Mouse (Mus musculus) limb, embryonic 11.5 days (tissue): ENCODE measurements around the gene Tenm3. TPM values are rescaled to one million over a fixed set of nuclear protein-coding genes. Genes with fewer than 3 reads are reported as not detected.

Experiments
- ATAC-seq: fragments of 200-750 bp; cut with Nextera tagmentation; 2 replicates; pipeline ENCODE4 v1.8.0; 2017; ENCODE audit warnings: low read depth; ENCODE audit not compliant: insufficient number of reproducible peaks, low FRiP score, low TSS enrichment
- DNase-seq: peaks from one replicate; pipeline ENCODE4 v3.0.0-alpha.2; 2015; ENCODE audit warnings: low spot score
- H3K27ac ChIP-seq: fragments of 300-500 bp; sonication (generic); replicated peaks from 2 replicates; pipeline ENCODE4 v1.5.1; 2014; ENCODE audit warnings: low read depth, mild to moderate bottlenecking, low read length
- H3K27me3 ChIP-seq: fragments of 300-500 bp; sonication (generic); 2 replicates; pipeline ENCODE4 v1.6.1; 2014; ENCODE audit warnings: mild to moderate bottlenecking, low read length, mixed read lengths; ENCODE audit not compliant: control insufficient read depth, insufficient read depth
- H3K36me3 ChIP-seq: fragments of 300-500 bp; sonication (generic); 2 replicates; pipeline ENCODE4 v1.6.1; 2014; ENCODE audit warnings: mild to moderate bottlenecking, low read length, moderate library complexity, mixed read lengths; ENCODE audit not compliant: control insufficient read depth, insufficient read depth
- H3K4me1 ChIP-seq: fragments of 300-500 bp; sonication (generic); 2 replicates; pipeline ENCODE4 v1.6.1; 2014; ENCODE audit warnings: low read length, mixed read lengths; ENCODE audit not compliant: control insufficient read depth, insufficient read depth
- H3K4me2 ChIP-seq: fragments of 300-500 bp; sonication (generic); 2 replicates; pipeline ENCODE4 v1.6.1; 2014; ENCODE audit warnings: low read depth, mild to moderate bottlenecking, moderate library complexity; ENCODE audit not compliant: severe bottlenecking
- H3K4me3 ChIP-seq: fragments of 300-500 bp; sonication (generic); 2 replicates; pipeline ENCODE4 v1.5.1; 2014; ENCODE audit warnings: low read depth, low read length
- H3K9ac ChIP-seq: fragments of 300-500 bp; sonication (generic); 2 replicates; pipeline ENCODE4 v1.6.1; 2014; ENCODE audit warnings: mild to moderate bottlenecking, low read length
- H3K9me3 ChIP-seq: fragments of 300-500 bp; sonication (generic); 2 replicates; pipeline ENCODE4 v1.6.1; 2016; ENCODE audit warnings: low read length; ENCODE audit not compliant: control insufficient read depth
- WGBS: fragments of 180-500 bp; shearing (Covaris S2); extraction: QIAGEN DNeasy Blood & Tissue Kit; methylation state at CpG from one replicate; pipeline ENCODE4 v1.1.7; 2014; 5-methylcytosine and 5-hydroxymethylcytosine counted together
- polyA plus RNA-seq: library from polyadenylated mRNA; unstranded; fragments of >200 nt; fragmentation: Nextera tagmentation; extraction: Ambion mirVana; gene quantifications from 2 replicates; pipeline ENCODE4 v1.2.1, GENCODE M21; 2014

The Tenm3 gene
- polyA plus RNA-seq, 1 experiment from 2014 or later = 52.1 TPM

DNA sequence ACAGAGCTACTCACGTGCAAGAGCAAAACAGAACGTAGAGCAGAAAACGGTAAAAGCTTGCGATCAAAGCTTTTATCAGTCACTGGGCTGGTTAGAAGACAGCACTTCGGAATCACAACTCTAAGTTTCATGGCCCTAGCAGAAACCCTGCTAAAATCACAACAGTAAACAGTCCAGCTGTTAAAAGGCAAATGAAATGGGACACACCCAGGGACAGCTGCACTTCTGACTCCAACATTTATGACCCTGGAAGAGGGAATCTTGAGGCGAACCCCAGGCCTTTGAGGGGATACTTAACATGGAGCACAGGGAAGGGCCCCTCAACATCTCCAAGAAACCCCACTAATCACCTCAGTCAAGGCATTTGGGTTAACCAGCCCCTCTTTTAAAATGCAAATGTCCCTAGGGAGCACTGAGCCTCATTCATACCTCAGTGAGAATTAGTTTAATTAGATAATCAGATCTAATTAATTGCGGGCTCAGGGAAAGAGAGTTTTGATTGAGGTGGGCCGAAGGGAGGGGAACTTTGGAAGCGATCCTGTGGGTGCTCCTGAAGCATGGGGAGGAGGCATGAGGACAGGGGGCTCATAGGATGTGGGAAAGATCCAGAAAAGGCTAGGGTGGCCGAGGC lies 138.8 kb downstream of the Tenm3 start:
- Histone ChIP-seq H3K36me3 (no peaks in the 10 kb centered on the region), H3K4me3 (no peak overlapping the region), H3K27ac (no peak overlapping the region), H3K27me3 (no peaks in the 10 kb centered on the region), H3K4me2 (no peak overlapping the region), H3K9ac (no peak overlapping the region), H3K9me3 (peaks cover 3% of the 10 kb centered on the region; the same call in 1 of the 2 replicates), H3K4me1 (no peaks in the 10 kb centered on the region)
- WGBS = 83% methylated on average over 10 of the region's 10 CpGs
- no peak for ATAC-seq
- no peak for DNase-seq

DNA sequence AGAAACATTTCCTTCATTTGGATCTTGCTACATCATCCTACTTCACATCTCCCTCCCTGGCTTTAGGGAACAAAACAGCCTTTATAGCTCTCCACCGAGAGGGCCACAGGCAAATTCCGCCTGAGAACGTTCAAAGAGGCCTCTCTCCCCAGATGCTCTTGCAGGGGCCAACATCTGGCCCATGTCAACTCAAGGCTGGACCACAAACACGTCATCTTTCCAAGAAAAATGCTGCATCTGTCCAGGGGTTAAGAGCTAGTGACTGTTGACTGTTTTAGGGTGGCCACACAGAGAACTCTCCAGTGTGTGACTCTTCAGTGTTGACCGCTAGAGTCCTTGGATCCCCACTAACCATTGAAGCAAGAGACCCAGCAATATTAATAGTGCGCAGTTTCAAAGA lies 139.3 kb downstream of the Tenm3 start:
- Histone ChIP-seq H3K4me3 (no peak overlapping the region), H3K36me3 (no peaks in the 10 kb centered on the region), H3K4me2 (no peak overlapping the region), H3K4me1 (no peaks in the 10 kb centered on the region), H3K27me3 (no peaks in the 10 kb centered on the region), H3K27ac (no peak overlapping the region), H3K9me3 (peaks cover 3% of the 10 kb centered on the region; the same call in 1 of the 2 replicates), H3K9ac (no peak overlapping the region)
- ATAC-seq (no peak), DNase-seq (no peak)
- WGBS = 63% methylated on average over 6 of the region's 6 CpGs

DNA sequence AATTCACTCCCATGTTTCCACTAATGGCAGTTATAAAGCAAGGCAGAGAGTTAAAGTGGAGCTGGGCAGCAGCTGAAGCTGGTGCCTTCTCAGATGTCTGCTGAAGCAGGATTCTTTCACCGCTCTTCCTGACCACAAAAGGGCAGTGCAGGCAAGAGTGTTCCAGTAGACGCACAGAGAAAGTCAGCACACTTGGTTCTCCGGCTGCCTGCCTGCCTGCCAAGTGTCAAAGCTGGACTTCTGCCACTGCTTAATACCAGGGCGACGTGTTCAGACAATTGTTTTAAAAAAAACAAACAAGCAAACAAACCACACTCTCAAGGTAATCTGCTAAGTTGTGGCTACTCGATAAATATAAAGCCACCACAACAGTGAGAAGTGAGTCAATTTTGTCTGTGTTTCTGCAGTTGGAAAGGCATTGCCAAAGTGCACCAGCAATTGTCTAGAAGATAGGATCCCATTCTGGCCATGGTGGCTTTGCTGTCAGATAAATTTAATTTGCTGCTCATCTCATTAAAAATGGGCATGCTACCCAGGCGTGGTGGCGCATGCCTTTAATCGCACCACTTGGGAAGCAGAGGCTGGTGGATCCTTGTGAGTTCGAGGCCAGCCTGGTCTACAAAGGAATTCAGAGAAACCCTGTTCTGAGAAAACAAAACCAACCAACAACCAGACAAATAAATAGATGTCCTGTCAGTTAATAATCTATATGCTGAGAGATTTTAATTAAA lies 152.9 kb downstream of the Tenm3 start:
- Histone ChIP-seq H3K9ac (no peak overlapping the region), H3K4me1 (peaks cover 3% of the 10 kb centered on the region; the same call in 1 of the 2 replicates), H3K4me2 (no peak overlapping the region), H3K27me3 (no peaks in the 10 kb centered on the region), H3K36me3 (no peaks in the 10 kb centered on the region), H3K4me3 (no peak overlapping the region), H3K9me3 (no peaks in the 10 kb centered on the region), H3K27ac (no peak overlapping the region)
- 74% methylated on average over 10 of the region's 10 CpGs for WGBS
- ATAC-seq (no peak), DNase-seq (no peak)

DNA sequence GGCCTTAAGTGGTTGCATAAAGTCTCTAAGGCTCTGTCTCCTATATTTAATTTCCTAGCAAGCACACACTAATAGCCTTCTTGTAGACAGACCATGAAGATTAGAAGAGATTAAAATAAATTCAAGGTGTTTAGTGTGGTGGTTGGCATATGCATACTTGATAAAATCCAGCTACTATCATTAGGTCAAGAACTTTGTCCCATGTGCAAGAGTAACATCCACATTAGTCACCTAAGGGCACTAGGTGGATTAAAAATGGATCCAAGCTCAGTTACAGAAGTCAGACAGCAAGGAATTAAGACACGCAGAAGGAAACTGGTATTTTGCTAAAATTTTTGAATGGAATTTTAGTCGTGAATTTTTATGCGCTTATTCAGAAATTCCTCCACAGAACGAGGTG lies 155.0 kb downstream of the Tenm3 start:
- ATAC-seq = no peak
- no peak overlapping the region for H3K9ac ChIP-seq
- 81% methylated on average over 4 of the region's 4 CpGs for WGBS
- no peak overlapping the region for H3K27ac ChIP-seq
- H3K4me1 ChIP-seq = peaks cover 3% of the 10 kb centered on the region; the same call in 1 of the 2 replicates
- H3K27me3 ChIP-seq = no peaks in the 10 kb centered on the region
- no peak for DNase-seq
- H3K4me2 ChIP-seq = no peak overlapping the region
- no peak overlapping the region for H3K4me3 ChIP-seq
- H3K9me3 ChIP-seq = no peaks in the 10 kb centered on the region
- no peaks in the 10 kb centered on the region for H3K36me3 ChIP-seq

DNA sequence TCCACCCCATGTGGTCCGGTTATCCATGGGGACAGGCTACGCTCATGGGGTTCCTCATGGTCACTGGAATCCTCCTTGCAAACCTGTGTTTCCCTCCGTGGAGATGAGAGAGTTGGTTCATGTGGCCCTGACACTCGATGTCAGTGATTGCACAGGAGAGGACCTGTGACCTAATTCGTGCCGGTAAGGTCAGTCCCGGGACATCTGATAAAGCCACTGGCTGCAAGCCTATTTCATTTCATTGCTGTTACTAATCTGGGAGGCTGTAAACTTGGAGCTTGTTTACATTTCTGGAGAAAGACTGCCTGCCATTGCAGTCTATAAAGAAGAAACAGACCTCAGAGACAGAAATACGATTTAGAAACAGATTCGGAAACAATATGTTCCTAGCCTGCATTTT lies 155.6 kb downstream of the Tenm3 start:
- Histone ChIP-seq H3K27ac (no peak overlapping the region), H3K4me2 (no peak overlapping the region), H3K9ac (no peak overlapping the region), H3K36me3 (no peaks in the 10 kb centered on the region), H3K9me3 (no peaks in the 10 kb centered on the region), H3K27me3 (no peaks in the 10 kb centered on the region), H3K4me3 (no peak overlapping the region), H3K4me1 (peaks cover 3% of the 10 kb centered on the region; the same call in 1 of the 2 replicates)
- 34% methylated on average over 9 of the region's 9 CpGs for WGBS
- no peak for ATAC-seq
- no peak for DNase-seq

DNA sequence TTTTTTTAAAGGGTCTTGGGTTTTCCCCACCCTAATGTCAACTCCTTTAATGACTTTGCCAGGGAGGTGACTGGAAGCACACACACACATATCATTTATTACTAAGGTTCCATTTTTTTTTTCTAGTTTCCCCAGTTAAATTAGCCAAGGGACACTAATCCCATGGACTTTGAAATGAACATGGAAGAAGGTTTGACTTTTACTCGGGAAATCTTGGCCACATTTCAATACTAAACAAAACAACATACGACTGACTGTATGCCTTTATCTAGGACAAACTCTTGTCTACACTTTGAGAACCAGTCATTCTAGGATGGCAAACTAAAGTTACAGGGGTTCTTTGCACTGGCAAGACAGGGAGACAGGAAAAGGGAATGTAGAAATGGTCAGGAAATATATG lies 170.3 kb downstream of the Tenm3 start:
- no peak overlapping the region for H3K9ac ChIP-seq
- H3K27ac ChIP-seq = no peak overlapping the region
- H3K36me3 ChIP-seq = no peaks in the 10 kb centered on the region
- 0 out of 2 replicates have a peak, but pooled peaks cover 5% of the 10 kb centered on the region for H3K4me1 ChIP-seq
- 88% methylated on average over 2 of the region's 2 CpGs for WGBS
- H3K9me3 ChIP-seq = no peaks in the 10 kb centered on the region
- H3K27me3 ChIP-seq = no peaks in the 10 kb centered on the region
- H3K4me3 ChIP-seq = no peak overlapping the region
- ATAC-seq (no peak), DNase-seq (no peak)
- no peak overlapping the region for H3K4me2 ChIP-seq

DNA sequence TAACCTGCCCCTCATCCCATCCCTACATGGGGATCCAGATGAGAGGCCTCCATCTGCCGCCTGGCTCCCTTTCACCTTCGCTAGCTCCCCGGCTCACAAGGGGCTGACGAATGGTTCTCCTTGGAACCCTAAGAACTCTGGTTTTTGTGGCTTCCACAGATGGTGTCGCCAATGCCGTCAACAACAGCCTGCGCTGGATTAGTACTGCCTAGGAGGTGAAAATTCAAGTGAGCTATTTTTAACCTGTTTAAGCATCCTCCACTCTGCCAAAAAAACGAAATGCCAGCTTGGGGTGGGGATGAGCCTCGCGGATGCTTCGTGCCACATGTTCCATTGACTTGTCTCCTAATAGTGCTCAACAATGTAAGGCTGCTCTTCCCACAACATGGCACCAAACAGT lies 171.3 kb downstream of the Tenm3 start:
- Histone ChIP-seq H3K27me3 (no peaks in the 10 kb centered on the region), H3K36me3 (no peaks in the 10 kb centered on the region), H3K9me3 (no peaks in the 10 kb centered on the region), H3K4me2 (no peak overlapping the region), H3K9ac (no peak overlapping the region), H3K27ac (no peak overlapping the region), H3K4me1 (0 out of 2 replicates have a peak, but pooled peaks cover 5% of the 10 kb centered on the region), H3K4me3 (no peak overlapping the region)
- WGBS = 92% methylated on average over 11 of the region's 11 CpGs
- DNase-seq = no peak
- ATAC-seq = no peak

DNA sequence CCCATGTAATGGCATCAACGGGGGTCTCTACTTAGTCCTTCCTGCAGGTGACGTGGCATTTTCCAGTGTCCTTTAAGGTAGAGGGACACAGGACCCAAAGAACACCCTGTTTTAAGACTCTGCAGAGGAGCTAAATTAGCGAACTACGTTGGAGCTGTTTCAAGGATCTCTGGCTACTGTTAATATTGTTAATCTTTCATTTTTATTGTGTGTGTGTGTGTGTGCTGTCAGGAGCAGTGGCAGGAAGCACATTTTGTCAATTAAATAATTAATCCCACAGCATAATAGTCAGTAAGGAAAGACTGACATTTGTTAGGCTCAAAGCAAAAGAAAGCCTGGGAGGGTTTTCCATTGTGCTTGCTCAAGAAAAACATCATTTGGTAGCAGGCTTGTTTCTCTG lies 172.4 kb downstream of the Tenm3 start:
- Histone ChIP-seq H3K9me3 (no peaks in the 10 kb centered on the region), H3K36me3 (no peaks in the 10 kb centered on the region), H3K4me3 (no peak overlapping the region), H3K9ac (no peak overlapping the region), H3K27ac (no peak overlapping the region), H3K4me2 (no peak overlapping the region), H3K4me1 (0 out of 2 replicates have a peak, but pooled peaks cover 5% of the 10 kb centered on the region), H3K27me3 (no peaks in the 10 kb centered on the region)
- WGBS = 25% methylated on average over 4 of the region's 4 CpGs
- DNase-seq (no peak), ATAC-seq (no peak)
